Mouse (Mus musculus) urinary bladder, postnatal 4 days (tissue): ENCODE measurements around the gene Cpa4.

Experiments used
- DNase-seq, 2 experiments: peaks; one replicate each; pipeline ENCODE4 v3.0.0; 2021 to 2022; ENCODE audit warnings: low spot score in 2 of 2

The Cpa4 gene

DNA sequence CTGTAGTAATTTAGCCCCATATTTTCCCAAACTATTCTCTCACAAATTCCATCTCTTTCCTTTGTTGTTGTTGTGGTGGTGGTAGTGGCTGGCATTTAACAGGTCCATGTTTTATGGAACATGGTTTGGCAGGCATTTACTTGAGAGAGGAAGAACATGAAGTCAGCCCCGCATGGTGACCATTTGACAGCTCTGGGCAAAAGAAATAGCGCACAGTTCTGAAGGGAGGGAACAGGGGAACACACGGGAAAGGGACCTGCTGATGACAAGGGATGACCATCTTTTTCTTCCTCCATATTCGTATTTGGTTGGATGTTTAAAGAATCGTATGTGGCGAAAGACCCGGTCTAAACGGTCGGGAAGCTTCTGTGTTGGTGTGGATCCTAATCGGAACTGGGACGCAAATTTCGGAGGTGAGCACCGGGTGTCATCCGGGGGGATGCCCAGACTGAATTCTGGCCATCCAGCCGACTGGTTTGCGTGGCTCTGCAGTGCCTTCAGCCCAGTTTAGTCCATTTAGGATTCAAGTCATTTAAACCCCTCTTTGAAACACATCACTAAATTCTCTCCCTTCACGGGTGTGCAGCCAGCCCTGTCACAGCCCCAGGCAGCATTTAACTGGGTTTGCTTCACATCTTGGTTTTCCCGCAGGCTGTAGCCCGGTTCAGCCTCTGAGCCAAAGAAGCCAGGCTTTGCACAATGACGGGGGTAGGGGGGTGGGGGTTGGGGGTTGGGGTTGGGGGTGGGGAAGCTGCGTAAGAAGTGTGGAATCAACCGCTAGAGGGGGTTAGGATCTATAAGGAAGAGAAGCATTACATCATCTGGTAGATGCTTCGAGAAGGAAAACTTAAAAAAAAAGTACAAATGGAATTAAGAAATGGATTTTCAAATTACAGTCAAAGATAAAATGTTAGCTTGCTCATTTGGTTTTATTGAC lies 16.3 kb upstream of the Cpa4 start:
- no peak for DNase-seq

DNA sequence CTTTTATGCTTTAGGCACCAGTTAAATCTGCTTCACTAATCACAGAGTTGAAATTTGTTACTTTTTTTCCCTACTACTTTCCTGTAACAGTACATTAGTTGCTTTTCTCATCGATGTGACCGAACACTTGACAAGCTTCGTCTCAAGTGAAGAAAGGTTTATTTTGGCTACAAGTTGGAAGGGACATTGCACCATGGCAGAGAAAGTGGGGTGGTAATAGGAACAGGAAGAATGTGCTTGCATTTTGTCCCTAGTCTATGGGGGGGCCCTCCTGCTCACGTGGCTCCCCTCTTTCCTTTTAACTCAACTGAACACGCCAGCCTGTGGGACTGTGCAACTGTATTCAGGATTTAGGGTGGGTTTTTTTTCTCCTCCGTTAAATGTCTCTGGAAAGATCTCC lies 15.5 kb upstream of the Cpa4 start:
- DNase-seq = no peak

DNA sequence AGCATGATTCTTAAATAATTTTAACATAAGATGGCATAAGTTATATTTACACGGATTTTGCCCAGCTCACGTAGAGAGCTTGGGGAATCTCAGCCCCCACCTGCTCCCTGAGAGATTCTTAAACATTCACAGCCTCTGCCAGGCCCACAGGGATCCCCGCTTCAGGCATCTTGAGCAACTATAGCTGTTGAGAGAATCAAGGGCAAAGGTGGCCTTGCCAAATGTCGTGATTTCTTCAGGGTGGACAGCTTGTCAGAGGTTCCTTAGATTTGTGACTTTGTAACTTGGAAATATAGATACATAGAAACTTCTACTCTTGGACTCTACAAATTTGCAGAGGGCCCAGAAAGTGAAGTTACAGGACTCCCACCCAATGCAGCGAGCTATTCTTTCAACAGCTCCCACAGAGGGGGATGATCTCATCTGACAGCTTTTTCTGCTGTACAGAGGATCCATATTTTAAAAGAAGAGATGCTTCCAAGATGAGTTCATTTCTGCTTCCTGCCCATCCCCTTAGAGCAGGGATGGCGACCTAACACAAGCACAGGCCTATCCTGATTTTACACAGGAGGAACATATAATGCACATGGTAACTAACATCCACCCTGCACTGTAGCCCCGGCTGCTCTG lies 14.7 kb upstream of the Cpa4 start:
- DNase-seq = no peak

DNA sequence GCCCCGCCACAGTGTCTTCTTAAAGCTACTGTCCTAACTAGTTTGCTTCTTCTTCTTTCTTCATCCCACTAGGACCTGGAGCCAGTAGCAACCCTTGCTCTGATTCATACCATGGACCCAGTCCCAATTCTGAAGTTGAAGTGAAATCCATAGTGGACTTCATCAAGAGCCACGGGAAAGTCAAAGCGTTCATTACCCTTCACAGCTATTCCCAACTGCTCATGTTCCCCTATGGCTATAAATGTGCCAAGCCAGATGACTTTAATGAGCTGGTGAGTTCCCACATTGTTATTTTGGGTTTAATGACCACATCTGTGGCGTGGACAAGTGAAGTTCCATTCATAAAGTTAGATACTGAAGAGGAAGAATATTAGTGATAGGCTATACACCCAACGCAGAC lies 14.1 kb upstream of the Cpa4 start:
- DNase-seq = no peak

DNA sequence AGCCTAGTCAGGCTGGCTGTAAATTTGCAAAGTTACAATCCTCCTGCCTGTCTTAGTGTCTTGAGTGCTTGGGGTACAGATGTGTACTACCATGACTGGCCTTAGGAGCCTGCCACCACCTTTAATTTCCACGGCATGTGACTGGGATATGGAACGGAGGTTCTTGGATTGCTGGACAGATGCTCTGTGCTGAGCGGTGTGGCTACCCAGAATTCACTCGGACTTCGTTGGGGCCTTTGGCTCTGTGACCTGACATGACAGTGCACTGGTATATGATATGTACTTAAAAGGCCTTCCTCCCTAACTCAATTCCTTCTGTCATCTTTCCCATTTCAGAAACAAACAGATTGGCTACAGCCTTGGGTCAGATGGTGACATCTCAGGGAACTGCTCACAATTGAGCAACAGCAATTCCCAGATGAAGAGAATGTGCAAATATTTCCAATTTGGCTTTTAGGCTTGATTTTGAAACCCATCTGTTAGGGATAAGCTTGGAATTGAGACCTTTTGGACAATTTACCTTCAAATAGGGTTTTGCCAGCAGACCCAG lies 13.5 kb upstream of the Cpa4 start:
- DNase-seq = no peak

DNA sequence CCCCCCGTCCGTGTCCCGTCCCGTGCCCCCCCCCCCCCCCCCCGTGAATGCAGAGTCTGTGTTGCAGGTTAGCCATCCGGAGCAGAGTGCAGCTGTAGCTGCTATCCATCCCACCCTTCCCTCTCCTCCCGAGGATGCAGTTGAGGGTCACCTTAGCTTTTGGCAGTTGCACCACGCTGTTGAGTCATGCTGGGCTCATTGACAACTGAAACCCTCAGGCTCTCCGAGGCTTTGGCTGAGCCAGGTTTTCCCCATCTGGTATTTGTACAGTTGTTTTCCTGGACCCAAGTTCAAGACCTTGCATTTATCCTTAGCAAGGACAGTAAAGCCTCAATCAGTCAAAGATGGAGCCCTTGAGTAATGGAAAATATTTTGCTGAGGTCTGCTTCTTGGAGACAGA lies 12.1 kb upstream of the Cpa4 start:
- DNase-seq = no peak

DNA sequence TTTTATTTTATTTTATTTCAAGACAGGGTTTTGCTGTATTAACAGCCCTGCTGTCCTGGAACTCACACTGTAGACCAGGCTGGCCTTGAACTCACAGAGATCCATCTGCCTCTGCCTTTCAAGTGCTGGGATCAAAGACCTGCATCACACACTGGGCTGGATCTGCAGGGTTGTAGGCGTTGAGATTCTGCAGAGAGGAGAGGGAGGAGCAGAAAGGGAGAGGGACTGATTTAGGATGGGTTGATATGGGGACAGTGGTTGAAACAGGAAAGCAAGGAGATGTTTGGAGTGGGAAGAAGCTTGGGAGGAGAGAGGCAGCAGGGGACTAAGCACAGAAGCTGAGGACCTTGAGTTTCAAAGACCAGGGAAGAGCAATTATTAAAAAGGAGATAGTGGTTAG lies 8.4 kb upstream of the Cpa4 start:
- DNase-seq = no peak

DNA sequence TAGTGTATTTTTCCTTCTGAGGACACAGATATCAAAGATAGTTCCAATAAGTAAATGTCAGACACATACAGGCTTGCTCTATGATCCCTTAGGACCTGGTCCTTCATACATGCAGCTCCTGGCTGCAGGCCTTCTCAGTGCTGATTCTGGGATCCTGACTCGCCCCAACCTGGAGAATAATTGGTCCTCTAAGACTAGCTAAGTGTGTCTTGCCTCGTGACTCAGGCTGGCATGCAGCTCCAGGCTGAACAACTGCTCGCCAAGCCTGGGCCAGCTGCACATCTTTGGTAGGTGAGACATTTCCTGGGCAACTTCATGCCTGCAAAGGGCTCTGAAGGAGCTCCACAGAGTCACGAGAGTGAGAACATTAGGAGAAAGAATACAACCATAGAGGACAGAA lies 6.0 kb upstream of the Cpa4 start:
- no peak for DNase-seq

DNA sequence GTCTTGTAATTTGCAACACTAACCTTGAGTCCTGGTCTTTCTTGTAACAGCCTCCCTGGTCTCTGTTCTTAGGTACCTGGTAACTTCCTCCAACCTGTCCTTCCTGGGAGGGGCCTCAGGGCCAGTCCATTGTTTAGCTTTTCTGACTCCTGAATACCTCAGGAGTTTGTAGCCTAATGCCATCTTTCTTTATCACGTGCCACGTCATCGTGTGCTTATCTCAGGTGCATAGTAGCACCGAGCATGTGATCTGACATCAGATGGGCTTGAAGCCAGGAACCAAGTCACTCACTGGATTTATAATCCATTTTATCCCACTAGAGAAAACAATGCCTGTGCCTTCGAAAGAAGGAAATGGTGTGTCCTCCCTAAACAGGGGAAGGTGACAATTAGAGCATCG lies 4.6 kb upstream of the Cpa4 start:
- no peak for DNase-seq

DNA sequence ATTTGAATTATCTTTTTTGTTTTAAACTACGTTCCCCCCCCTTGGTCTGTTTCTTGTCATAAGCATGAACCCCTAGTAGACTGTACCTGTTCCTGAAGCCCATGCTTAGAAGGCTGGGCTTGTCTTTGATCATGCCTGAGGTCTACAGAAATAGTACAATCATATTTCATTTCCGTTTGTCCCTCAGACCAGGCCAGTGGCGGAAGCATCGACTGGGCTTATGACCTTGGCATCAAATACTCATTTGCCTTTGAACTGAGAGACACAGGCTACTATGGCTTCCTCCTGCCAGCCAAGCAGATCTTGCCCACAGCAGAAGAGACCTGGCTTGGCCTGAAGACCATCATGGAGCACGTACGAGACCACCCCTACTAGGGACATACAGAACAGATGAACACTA lies 4.1 kb upstream of the Cpa4 start:
- no peak for DNase-seq

DNA sequence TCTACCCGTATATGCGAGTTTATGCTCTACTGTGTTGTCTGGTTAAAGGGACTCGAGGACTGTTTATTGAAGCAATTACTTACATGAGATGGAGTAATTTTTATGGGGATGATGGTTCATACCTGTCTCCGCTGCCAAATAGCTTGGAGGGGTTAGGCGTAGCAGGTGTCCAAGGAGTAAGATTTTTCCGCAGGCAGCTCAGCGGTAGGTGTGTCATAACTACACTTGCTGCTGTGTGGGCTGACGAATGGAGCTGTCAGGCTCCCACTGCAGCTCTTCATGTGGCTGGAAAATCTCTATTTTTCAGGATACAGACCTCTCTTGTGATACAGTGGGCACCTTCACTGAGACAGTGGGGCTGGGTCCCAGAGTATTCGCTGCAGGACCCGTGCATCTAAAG lies 1.2 kb downstream of the Cpa4 start:
- DNase-seq = no peak

DNA sequence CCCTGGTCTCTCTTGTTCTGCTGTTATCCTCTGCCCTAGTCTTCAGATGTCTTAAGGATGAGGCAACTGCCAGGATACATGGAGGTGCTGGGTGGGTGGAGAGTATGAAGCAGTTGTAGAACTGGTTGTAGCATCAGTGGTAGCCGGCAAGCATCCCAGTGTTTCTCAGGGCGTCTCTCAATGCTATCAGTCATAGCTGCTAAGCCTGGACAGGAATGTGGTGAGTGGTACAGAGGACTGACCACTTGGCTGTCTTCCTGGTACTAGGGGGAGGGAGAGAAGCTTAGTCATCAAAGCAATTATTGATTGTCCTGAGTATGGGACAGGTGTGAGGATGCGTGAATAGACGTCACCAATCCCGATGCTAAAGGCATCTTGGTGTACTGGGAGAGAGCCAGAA lies 1.8 kb downstream of the Cpa4 start:
- DNase-seq = no peak

DNA sequence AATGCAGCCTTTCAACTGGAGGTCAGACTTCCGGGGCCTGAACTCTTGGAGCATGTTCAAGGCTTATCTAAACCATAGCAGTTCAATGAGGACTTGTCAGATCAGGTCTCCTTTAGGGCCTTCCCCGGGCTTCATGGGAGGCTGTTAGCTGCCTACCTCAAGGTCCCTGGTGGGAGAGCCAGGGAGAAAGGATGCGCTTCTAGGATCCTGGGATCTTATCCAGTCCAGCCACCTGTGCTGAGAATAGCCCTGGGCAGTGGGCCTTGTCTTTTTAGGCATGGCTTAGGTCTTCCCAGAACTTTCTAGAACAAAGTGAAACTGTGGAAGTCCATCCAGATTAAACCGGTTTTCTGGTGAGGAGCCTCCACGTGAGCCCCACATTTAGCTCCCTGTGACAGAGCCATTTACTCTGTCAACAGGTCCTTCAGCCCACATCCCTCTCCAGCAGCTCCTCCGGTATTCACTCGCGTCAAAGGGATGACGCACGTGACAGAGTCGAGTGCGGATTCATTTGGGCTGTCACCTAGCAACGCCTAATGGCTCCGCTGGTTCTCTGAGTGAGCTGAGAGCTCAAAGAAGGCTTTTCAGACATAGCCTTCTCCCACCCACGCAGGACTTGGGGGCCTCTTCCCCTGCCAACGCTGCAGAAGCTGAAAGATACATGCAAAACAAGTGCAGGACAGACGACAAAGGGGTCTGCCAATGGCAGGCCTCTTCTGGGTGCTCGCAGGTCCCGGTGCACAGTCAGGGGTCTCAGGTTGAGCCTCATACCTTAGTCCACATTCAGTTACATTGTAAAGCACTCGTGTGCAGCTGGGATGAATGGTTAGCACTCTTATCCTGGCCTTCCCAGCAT lies 4.5 kb downstream of the Cpa4 start:
- no peak for DNase-seq

DNA sequence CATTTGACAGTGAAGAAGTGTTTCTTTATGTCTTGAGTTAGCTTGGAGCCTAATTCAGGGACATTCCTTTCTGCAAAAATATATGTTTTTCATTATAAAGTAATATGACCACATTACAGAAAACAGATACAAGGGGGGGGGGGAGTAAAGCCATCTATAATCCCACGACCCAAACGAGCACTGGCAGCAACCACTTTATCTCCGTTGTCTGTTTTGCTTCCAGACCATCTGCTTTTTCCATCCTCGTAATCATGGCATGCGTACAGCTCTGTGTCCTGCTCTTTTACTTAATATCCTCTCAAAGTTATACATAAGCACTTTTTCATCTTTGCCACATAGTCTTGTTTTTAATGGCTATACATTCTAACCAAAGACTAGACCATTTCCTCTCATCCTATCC lies 5.2 kb downstream of the Cpa4 start:
- no peak for DNase-seq

DNA sequence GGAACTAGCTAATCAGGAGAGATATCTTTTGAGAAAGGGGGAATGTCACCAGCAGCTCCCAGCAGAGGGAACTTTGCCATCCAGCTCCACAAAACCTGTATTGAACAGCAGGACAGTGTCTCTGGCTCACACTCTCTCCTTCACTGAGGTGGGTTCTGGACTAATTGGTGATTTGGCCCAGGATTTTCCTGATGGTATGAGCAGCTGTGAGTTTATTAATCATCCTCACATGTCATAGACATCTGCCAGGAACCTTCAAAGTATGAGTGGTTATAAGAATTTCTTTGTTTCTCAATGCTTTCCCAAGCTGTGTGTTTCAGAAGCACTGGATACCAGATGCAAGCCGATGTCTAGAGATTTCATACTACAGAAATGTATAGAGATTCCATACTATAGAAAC lies 6.8 kb downstream of the Cpa4 start:
- no peak for DNase-seq

DNA sequence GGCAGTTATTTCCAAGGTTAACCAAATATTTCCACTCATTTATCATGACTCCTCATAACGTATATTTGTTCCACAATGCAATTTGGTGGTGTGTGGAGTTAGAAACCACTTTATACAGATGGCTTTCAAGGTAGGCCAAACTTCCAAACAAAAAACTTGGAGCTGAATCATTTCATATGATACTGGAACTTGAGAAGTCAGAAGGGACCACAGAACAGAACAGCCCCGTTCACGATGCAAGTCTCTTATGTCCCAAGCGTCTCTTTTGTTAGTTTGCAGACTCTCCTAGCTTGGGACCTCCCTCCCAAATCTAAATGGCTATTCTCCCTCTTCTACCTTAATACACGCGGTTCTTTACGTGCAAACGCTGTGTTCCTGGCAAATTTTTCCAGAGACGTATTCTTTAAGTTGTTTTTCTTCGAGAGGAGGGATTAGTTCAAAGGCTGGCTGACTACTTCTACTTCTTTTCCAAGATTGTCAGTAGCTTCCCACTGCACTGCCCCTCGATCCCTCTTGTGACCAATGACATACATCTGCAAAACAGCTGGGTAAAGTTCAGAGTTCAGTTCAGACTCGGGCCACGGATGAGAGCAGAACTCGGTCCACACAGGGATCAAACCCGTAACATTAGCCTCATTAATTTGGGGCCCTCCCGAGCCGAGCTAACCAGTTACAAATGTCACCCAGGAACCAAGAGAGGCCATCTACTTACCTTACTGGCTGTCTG lies 8.5 kb downstream of the Cpa4 start:
- no peak for DNase-seq

DNA sequence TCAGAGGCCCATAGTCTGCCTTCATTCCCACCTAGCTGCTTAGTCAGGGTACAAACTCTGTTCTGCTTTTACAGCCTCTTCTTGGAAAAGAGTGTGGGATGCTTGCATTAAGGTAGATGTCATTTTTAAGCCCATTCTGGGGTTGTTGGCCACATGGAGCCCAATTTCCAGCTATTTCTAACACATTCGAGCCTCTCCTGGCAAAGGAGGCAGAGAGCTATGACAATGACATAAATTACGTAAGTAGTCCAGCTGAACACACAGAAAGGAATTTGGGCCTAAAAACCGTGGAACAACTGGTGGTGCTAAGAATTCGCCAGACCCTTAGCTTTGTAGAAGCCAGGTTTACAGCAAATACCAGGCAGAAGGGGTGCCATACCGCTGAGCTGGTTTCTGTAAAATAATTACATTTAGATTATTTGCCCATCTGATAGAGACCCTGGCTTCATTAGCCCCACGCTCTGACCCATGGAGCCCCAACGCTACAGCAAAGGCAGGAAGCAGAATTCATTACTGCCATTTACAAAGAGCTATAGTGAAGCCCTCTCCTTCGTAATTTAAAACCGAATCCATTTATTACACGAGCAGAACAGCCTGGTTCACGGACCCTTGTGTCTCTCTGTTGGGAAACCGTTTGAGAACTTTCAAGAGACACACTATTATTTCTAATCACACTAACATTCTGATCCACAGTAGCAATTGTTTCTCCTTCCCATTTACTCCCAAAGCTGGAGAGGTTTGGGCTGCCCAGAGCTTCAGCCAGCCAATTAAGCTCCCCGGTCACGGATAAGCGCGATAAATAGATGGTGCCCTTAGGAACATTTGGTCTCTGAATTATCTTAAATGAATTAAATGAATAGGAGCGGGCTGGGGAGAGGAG lies 12.0 kb downstream of the Cpa4 start:
- no peak for DNase-seq

DNA sequence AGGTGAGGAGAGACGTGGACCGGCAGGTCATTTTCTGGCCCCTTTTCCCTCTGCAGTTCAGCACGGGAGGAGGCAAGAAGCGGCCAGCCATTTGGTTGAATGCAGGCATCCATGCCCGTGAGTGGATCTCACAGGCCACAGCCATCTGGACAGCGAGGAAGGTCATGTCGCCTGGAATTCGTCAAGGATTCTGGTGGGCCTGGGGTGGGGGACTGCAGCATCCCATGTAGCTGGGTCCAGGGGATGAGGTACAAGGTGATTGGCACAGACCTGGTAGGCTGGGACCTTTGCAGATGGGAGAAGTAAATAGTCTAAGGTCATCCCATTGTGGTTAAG lies 12.6 kb downstream of the Cpa4 start:
- DNase-seq = no peak

DNA sequence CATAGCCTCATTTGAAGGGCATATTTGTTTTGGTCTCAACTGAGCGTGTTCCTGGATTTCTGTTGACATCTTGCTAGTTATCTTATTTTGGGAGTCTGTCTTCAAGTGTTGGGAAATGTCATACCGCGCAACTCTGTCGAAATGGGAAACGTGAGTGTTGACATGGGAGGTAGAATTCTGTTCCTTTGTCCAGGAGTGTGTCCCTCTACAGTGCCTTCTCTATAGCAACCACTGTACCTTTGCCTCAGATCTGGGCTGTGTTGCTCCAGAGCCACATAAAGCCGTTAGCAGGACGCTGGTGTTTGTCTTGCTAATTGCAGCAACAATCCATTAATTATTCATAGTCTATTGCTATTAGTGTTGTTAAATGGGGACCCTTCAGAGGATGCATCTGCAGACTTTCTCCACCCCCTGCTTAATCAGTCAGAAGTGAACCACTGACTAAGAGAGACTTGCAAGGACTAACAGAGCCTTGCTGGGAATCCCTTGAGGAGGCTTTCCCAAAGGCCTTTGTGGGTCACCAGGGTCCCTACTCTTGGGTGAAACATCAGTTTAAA lies 18.8 kb downstream of the Cpa4 start:
- DNase-seq = no peak

DNA sequence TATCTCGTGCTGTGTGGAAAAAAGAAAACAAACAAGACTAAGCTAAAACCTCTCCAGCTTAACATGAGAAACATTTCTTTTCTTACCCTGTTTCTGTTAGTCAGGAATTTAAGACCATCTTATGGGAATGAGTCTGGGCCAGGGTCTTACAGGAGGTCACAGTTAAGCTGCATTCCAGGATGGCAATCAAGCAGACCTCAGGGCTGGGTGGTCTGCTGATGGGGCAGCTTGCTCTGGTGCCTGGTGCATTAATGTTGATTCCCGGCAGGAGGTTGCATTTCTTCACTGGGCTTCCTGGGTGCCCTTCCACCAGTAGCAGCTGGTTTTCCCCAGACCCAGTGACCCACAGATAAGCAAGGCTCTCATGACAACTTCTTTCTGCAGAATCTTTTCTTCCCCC lies 21.6 kb downstream of the Cpa4 start:
- no peak for DNase-seq
